Mouse (Mus musculus) cerebellum, postnatal 25 days (tissue): Measurements from ENCODE around the gene Zscan2.

Source experiments
- DNase-seq, 2 experiments: peaks; one replicate each; pipeline ENCODE4 v3.0.0; 2021; ENCODE audit warnings: mixed read lengths in 2 of 2

The Zscan2 gene

GRCm38 (mm10) chr7:80860729-80861274, at the start of gene Zscan2:
Gene Zscan2 (plus strand): TSS chr7:80860920.
- DNase-seq = peak; percentile 90

- no peak for DNase-seq
These were observed 47.3 kb upstream of the Zscan2 start for GRCm38 (mm10) chr7:80813397-80813796.

GRCm38 (mm10) chr7:80816641-80817040, 44.1 kb upstream of the Zscan2 start:
- DNase-seq = no peak

GRCm38 (mm10) chr7:80820838-80821237, 39.9 kb upstream of the Zscan2 start:
- DNase-seq = no peak

- no peak for DNase-seq
These were observed 37.5 kb upstream of the Zscan2 start for GRCm38 (mm10) chr7:80823267-80823666.

GRCm38 (mm10) chr7:80823875-80824682, 36.6 kb upstream of the Zscan2 start:
- DNase-seq = no peak

GRCm38 (mm10) chr7:80825843-80826403, 34.8 kb upstream of the Zscan2 start, which contains the start of gene Iqgap1:
Gene Iqgap1 (minus strand): TSS chr7:80825974.
- DNase-seq = no peak

GRCm38 (mm10) chr7:80828146-80828860, 32.4 kb upstream of the Zscan2 start:
- no peak for DNase-seq

GRCm38 (mm10) chr7:80830193-80830803, 30.4 kb upstream of the Zscan2 start:
- no peak for DNase-seq

GRCm38 (mm10) chr7:80832191-80832590, 28.5 kb upstream of the Zscan2 start:
- DNase-seq = peak in 1 of 2 experiments; percentile 20

GRCm38 (mm10) chr7:80832996-80833650, 27.6 kb upstream of the Zscan2 start:
- peak in 1 of 2 experiments; percentile 39 for DNase-seq

GRCm38 (mm10) chr7:80833651-80834532, 26.8 kb upstream of the Zscan2 start:
- DNase-seq = no peak

- DNase-seq = no peak
These were observed 24.6 kb upstream of the Zscan2 start for GRCm38 (mm10) chr7:80835984-80836652.

GRCm38 (mm10) chr7:80837736-80838135, 23.0 kb upstream of the Zscan2 start:
- no peak for DNase-seq

- DNase-seq = no peak
These were observed 22.5 kb upstream of the Zscan2 start for GRCm38 (mm10) chr7:80838247-80838646.

- DNase-seq = no peak
These were observed 21.0 kb upstream of the Zscan2 start for GRCm38 (mm10) chr7:80839755-80840154.

- DNase-seq = no peak
These were observed 20.5 kb upstream of the Zscan2 start for GRCm38 (mm10) chr7:80840241-80840640.

- no peak for DNase-seq
These were observed 19.8 kb upstream of the Zscan2 start for GRCm38 (mm10) chr7:80840937-80841336.

- no peak for DNase-seq
These were observed 18.6 kb upstream of the Zscan2 start for GRCm38 (mm10) chr7:80842132-80842531.

GRCm38 (mm10) chr7:80843176-80843575, 17.5 kb upstream of the Zscan2 start:
- DNase-seq = no peak
